Mouse (Mus musculus): ENCODE results near the gene Mindy4b-ps. TPM values are rescaled to one million over a fixed set of nuclear protein-coding genes. Genes with fewer than 3 reads are reported as not detected.

Mindy4b-ps gene
- not detected for polyA plus RNA-seq (2017; shearing (Covaris generic))

DNA sequence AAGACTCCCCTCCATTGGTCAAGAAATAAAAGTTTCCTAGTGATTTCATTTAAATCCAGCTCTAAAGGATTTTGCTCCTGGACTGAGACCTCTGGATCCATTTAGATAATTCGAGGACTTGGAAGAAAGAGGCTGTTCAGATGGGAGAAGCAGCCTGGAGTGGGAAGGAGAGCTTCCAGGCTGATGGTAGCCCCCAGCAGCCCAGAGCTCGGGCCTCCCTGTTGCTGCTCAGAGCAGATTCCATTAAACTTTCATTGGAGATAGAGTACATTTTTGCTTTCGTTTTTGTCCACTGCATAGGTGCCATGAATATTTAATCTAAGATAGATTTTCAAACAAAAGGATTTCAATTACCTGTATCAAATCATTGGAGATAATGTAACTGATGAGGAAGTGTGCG lies at the start of gene Mindy4b-ps:
Gene Mindy4b-ps (minus strand): TSS at position 101 of the 400 bp plus-strand sequence.

Other genes with a start within 250 kb of the Mindy4b-ps start
- 17.8 TPM for gene Selenot, start 245.7 kb downstream of the Mindy4b-ps start, polyA plus RNA-seq (2017; shearing (Covaris generic))
- 0.51 TPM for gene Erich6, start 185.1 kb downstream of the Mindy4b-ps start, polyA plus RNA-seq (2017; shearing (Covaris generic))
- gene Siah2, start 129.9 kb downstream of the Mindy4b-ps start, polyA plus RNA-seq (2017; shearing (Covaris generic)), result 76.9 TPM
- gene Clrn1, start 63.0 kb upstream of the Mindy4b-ps start, polyA plus RNA-seq (2017; shearing (Covaris generic)), result not detected
- gene Med12l, start 183.5 kb upstream of the Mindy4b-ps start, polyA plus RNA-seq (2017; shearing (Covaris generic)), result 3.6 TPM